Mouse (Mus musculus) cerebellum, postnatal 4 days (tissue): ENCODE measurements around the gene Defb48.

Experiments used
- DNase-seq, 2 experiments: peaks; one replicate each; pipeline ENCODE4 v3.0.0; 2022; ENCODE audit warnings: low spot score in 2 of 2, mixed read lengths in 1 of 2

The Defb48 gene

GRCm38 (mm10) chr14:62984410-62984809 lies at the start of gene Defb48:
Gene Defb48 (minus strand): TSS chr14:62984510.
- no peak for DNase-seq

- no peak for DNase-seq
Observed at GRCm38 (mm10) chr14:63020524-63021156, 36.3 kb upstream of the Defb48 start.

DNA sequence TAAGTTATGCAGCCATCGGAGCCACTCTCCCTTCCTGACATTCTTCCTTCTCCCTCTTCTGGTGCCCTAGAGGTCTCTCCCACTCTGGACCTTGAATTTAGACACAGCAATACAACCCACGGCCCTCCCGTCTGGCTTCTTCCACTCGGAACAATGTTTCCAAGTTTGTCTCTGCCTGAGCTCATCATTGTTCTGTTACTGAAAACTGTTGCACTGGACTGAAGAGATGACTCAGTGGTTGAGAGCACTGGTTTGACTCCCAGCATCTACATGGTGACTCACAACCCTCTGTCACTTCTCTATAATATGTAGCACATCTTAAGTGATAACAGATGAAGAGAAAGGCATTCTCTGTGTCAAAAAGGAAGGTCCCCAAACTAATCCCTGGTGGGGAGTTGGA lies 30.4 kb upstream of the Defb48 start:
- DNase-seq, result no peak

DNA sequence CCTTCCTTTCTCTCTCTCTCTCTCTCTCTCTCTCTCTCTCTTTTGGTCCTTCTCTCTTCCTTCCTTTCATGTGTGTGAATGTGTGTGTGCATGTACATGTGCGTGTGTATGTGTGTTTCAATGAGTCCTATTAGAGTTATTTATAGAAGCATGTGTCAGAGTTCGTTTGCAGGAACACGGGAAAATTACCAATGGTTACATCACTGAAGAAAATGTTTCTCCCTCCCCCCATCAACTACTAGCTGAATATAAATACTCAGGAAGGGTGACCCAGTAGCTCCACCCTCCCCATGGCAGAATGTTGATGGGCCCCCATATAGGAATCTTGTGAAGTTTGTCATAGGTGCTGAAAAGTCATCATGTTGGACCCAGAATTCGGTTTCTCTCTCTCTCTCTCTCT lies 28.8 kb upstream of the Defb48 start:
- DNase-seq, result no peak

DNA sequence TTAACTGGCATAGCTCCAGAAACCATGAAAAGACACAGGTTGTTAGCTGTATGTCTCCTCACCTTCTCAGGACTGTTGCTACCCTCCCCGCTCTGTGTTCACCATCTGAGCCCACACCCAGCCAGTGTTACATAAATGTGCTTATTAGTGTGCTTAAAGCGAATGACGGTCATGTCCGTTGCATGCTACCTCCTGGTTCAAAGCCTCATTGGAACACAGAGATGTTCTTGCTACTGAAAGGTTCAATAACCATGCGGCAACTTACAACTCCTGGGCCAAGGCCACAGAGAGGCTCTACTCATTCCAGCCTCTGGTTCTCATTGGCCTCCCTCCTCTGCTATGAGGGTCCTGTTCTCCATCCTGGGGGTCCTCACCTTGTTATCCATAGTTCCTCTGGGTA lies 27.2 kb upstream of the Defb48 start, which contains the start of gene Defb43:
Defb43 (plus strand) TSS at position 301 of the 400 bp plus-strand sequence.
- DNase-seq, result no peak

GRCm38 (mm10) chr14:63002588-63002987 lies 18.3 kb upstream of the Defb48 start:
- no peak for DNase-seq

DNA sequence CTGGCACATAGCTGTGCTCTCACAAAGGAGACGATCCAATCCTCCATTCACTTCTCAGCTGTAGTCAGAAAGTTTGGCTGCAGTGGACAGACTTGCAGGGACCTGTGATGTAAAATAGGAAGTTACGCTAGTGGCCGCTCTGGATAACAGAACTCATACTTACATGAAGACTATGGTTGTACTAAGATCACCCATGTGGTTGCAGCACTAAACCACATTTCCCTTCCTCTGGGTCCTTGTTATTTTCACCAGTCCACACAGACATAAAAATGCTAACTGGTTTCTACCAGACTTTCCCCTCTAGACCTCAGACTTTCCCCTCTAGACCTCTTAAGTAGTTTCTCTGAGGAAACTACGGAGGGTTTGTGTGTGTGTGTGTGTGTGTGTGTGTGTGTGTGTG lies 14.7 kb upstream of the Defb48 start:
- DNase-seq, result no peak

GRCm38 (mm10) chr14:62997777-62998176 lies 13.5 kb upstream of the Defb48 start, which contains the start of gene Defb47:
Gene Defb47 (plus strand): TSS chr14:62998077.
- no peak for DNase-seq

DNA sequence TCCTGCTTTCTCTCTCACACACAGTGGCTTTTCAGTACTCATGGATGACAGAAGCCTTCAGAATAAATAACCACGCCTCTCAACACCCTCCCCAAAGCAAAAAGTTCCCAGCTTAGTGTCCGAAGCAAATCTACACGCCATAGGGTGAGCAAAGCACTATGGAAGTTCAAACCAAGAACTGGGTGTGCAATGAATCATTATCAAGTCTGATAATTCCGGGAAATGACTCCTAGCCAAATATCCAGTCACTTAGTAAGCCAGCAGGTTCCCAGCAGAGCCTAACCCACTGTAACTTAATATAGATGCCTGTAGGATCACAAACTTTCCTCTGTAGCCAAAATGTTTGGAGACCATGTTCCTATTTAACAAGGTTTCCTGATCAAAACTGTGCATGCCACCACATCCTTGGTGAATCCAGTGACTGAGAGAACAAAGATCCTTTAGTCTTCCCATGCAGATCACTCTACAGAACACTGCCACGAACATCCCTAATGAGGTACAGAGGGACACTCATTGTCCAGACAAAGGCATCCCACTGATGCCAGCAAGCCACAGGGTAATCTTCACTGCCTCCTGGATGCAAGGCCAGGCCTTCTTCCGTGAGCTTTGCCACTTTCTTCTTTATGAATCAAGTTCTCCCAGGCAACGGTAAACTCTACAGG lies 7.7 kb upstream of the Defb48 start:
- no peak for DNase-seq

GRCm38 (mm10) chr14:62991271-62991670 lies 7.0 kb upstream of the Defb48 start:
- DNase-seq, result no peak

- DNase-seq, result no peak
Observed at GRCm38 (mm10) chr14:62979815-62980214, 4.5 kb downstream of the Defb48 start.

- DNase-seq, result peak; percentile 50 to 75
Observed at GRCm38 (mm10) chr14:62975046-62975445, 9.3 kb downstream of the Defb48 start.

DNA sequence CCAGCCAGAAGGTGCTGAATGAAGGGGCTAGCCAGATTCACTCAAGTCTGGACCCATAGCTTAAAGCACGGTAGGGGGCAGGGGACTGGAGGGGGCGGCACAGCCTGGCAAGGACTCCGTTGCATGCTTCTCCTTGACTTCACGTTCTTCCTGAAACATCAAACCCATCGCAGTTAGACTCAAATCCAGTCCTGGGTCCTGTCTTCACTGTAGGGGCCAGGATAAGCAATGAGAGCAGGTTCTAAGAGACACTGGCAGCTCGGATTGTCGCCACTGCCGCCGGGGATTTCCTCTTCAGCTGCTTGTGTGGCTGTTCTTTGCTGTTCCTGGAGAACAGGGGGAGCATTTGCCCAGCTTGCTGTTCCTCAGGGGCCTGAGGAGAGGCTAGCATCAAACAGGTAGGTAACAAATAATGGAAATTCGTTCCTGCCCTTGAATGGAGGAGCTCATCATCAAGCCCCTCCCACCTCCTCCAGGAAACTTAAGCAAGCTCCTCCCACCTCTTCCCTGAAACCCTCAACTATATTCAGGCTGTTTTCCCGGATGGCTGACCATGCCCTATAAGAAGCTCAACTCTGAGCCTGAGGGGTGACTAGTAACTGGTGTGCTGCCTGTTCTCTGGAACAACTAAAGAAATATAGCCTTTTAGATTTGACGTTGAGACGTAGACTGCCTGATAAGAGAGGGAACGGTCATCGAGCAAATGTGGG lies 18.3 kb downstream of the Defb48 start:
- no peak for DNase-seq

- DNase-seq, result no peak
Observed at GRCm38 (mm10) chr14:62965342-62965741, 19.0 kb downstream of the Defb48 start.

DNA sequence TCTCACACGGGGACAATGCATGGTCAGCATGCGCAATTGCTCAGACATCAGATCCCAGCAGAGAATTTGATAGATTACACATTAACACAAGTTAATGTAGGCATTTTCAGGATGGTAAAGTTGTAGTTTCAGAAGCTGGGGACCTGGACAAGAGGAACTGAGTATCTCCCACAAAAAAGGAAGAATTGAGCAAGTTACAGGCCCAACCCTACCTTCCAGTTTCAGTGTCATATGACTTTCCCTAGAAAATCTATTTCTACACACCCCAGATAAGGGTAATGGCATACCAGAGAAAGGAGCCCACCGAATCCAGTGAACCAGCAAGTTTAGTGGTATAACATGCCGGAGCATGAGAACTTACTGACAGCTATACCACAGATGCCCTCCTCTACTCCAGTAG lies 20.7 kb downstream of the Defb48 start:
- DNase-seq, result no peak

DNA sequence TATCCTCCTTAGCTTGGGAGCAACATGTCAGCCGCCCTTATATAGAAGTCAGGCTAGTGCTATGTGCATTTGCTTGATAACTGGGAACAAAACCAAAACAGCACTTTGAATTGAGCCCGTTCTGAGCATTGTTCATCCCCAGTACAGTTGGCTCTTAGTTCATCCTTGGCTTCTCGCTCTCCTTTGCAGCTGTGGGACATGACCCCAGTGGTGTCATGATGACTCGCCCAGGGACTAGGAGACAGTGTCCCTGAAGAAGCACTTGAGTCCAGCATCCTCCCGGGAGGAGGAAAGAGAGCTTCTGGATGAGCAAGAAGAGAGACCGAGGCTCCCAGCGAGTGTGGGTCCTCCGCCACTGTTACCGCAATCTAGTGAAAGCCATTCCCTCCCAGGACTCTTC lies 28.2 kb downstream of the Defb48 start:
- no peak for DNase-seq

- no peak for DNase-seq
Observed at GRCm38 (mm10) chr14:62946794-62947193, 37.5 kb downstream of the Defb48 start.

DNA sequence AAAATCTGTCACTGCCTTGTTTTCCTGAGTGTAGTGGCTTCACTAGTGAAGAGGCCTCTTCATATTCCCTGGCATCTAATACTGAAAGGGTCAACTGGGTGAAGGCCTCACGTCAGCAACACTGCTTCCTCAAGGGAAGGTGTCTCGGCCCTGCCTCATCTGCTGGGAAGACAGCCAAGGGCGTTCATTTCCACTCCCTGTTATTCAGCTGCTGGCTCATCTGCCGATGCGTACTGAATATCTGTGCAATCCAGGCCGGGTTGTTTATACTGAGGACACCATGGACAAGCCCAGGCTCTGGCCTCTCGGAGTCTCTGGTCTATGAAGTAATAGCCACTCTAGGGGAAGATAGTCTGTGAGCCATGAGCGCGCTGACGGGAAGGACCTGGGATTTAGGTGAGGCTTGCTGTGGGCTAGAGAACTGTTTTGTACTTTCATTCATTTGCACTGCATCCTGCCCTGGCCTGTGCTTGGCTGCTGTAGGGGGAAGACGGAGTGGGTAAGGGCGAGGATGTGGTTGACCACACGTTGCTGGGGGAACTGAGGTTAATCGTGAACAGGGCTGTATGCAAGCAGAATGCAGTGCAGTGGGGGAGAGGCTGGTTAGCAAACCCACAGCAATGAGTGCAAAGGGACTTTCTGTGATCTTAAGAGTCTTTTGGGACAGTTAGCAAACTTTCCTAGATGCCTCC lies 43.8 kb downstream of the Defb48 start:
- DNase-seq, result no peak

- DNase-seq, result no peak
Observed at GRCm38 (mm10) chr14:62939435-62939834, 44.9 kb downstream of the Defb48 start.

GRCm38 (mm10) chr14:62937675-62938074 lies 46.6 kb downstream of the Defb48 start:
- peak in 1 of 2 experiments; percentile 10 for DNase-seq

- DNase-seq, result no peak
Observed at GRCm38 (mm10) chr14:62936631-62937380, 47.5 kb downstream of the Defb48 start.
